Mouse (Mus musculus) midbrain, embryonic 10.5 days (tissue): Measurements from ENCODE around the gene Elmod3. TPM values are rescaled to one million over a fixed set of nuclear protein-coding genes. Genes with fewer than 3 reads are reported as not detected.
"Not testable (repeated sequence)": the region's sequence is repeated elsewhere in the genome, so short reads cannot be mapped to it uniquely, and the experiment has no call there.

ENCODE experiments used
- DNase-seq: peaks from one replicate; pipeline ENCODE4 v3.0.0-alpha.2; 2017; ENCODE audit warnings: low spot score
- H3K27ac ChIP-seq: fragments of 300-500 bp; sonication (generic); replicated peaks from 2 replicates; pipeline ENCODE4 v1.5.1; 2016; ENCODE audit warnings: mild to moderate bottlenecking
- H3K27me3 ChIP-seq: fragments of 300-500 bp; sonication (generic); 2 replicates; pipeline ENCODE4 v1.6.1; 2016; ENCODE audit warnings: low read depth, mild to moderate bottlenecking; ENCODE audit not compliant: poor library complexity, severe bottlenecking
- H3K36me3 ChIP-seq: fragments of 300-500 bp; sonication (generic); 2 replicates; pipeline ENCODE4 v1.6.1; 2016; ENCODE audit warnings: mild to moderate bottlenecking, moderate library complexity
- H3K4me1 ChIP-seq: fragments of 300-500 bp; sonication (generic); 2 replicates; pipeline ENCODE4 v1.6.1; 2016
- H3K4me3 ChIP-seq: fragments of 300-500 bp; sonication (generic); 2 replicates; pipeline ENCODE4 v1.5.1; 2016; ENCODE audit warnings: mild to moderate bottlenecking, moderate library complexity
- H3K9me3 ChIP-seq: fragments of 300-500 bp; sonication (generic); replicated peaks from 2 replicates; pipeline ENCODE4 v1.6.1; 2016; ENCODE audit warnings: mild to moderate bottlenecking
- WGBS: fragments of 180-500 bp; shearing (Covaris S2); methylation state at CpG from one replicate; pipeline ENCODE4 v1.1.7; 2016; 5-methylcytosine and 5-hydroxymethylcytosine counted together
- polyA plus RNA-seq: library from polyadenylated mRNA; unstranded; fragments of >200 nt; fragmentation: Nextera tagmentation; extraction: Ambion mirVana; gene quantifications from 2 replicates; pipeline ENCODE4 v1.2.1, GENCODE M21; 2016

The Elmod3 gene
- polyA plus RNA-seq, 1 experiment from 2014 or later: 14.2 TPM

DNA sequence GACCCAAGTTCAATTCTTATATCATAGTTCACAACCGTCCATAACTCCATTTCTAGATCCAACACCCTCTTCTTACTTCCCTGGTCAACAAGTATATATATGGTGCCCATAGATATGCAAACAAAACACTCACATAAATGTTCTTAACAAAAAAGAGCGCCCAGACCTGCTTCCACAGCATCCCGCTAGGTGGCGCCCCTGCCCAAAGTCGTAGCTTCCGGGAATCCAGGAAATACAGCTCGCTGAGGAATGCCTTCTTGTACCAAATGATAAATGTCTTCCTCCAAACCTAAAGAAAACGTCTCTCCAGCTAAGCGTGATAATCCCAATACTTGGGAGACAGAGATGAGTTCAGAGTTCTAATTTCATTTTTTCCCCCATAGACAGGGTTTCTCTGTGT, 63.0 kb downstream of the Elmod3 start:
- Histone ChIP-seq H3K27me3 (no peaks in the 10 kb centered on the region), H3K4me1 (peaks cover 31% of the 10 kb centered on the region), H3K9me3 (no peaks in the 10 kb centered on the region), H3K27ac (peak overlapping the region; percentile 61), H3K36me3 (no peaks in the 10 kb centered on the region), H3K4me3 (peak overlapping the region; percentile 36)
- DNase-seq: peak; percentile 79
- WGBS: 3% methylated on average over 9 of the region's 9 CpGs

DNA sequence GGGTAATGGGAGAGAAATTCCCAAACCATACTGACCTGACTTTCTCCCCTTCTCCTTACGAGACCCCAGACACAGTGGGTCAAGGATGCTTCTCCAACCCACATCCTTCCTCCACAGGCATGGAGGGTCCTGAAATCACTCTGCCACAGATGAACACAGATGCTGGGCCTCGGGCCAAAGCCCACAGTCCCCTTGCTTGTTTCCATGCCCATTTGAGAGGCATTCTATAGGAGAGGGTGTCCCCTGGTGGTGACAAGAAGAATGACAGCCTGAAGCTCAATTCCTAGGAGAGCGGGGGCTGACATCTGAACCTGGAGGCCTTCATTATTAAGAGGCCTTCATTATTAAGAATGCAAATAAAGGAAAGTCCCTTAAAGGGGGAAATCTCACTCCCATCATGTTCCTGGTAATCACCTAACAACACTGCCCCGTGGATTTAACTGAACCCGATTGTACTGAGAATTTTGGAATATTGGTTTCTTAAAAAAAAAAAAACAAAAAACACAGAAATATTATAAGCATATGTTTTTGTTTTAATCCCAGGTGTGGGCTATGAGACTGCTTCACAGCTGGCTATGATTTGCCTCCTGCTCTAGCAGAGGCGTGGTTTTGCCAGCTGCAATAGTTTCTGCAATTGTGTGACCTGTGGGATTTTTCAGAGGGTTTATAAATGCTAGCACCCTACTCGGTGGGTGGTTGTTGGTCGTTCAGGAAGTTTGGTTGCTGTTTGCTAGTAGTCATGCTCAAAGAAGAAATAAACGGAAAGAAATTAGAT, 64.0 kb downstream of the Elmod3 start:
- DNase-seq: peak; percentile 75
- no peaks in the 10 kb centered on the region for H3K36me3 ChIP-seq
- no peaks in the 10 kb centered on the region for H3K27me3 ChIP-seq
- H3K4me1 ChIP-seq: peaks cover 31% of the 10 kb centered on the region
- WGBS: 43% methylated on average over 9 of the region's 9 CpGs
- no peaks in the 10 kb centered on the region for H3K9me3 ChIP-seq
- peak overlapping the region; percentile 66 for H3K27ac ChIP-seq
- H3K4me3 ChIP-seq: no peak overlapping the region

DNA sequence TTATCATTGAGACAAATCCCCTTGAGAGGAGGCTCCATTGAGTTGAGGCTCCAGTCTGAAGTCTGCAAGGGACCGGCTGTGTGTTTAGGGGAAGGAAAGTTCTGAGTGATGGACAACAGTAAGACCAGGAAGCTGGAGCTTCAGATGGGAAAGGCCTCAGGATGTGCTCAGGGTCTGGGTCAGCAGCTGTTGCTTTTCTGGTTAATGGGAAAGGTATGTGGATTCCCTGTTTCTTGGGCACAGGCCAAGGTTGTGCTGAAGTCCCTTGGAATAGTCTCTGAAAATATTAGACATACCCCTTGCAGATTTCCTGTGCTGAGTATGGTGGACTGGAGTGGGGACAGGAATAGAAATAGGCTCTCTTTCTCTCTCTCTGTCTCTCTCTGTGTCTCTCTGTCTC, 64.7 kb downstream of the Elmod3 start:
- not testable (repeated sequence) for H3K4me3 ChIP-seq, H3K9me3 ChIP-seq, DNase-seq, H3K36me3 ChIP-seq, H3K27me3 ChIP-seq
- 44% methylated on average over 1 of the region's 1 CpGs for WGBS
- H3K4me1 ChIP-seq: peaks cover 26% of the 10 kb centered on the region
- H3K27ac ChIP-seq: peak overlapping the region; percentile 66; the same call in 1 of the 2 replicates

DNA sequence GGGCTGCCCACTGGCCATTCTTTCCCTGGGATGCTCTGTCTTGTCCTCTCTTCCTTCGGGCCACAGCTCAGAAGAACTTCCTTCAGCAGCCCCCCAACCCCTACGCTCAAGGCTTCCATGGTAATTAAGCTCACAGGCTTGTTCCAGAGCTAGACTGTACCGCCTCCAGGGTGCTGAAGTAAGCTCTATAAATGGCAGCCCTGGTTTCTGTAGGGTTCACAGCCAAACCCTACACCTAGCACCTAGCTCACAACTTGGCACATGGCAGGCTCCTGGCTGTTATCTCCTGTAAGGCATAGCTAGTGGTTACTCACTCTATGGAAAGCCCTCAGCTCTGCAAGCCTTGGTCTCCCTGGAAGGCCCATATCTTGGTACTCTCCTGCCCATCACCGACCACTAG, 65.6 kb downstream of the Elmod3 start:
- peak overlapping the region; percentile 63 for H3K27ac ChIP-seq

DNA sequence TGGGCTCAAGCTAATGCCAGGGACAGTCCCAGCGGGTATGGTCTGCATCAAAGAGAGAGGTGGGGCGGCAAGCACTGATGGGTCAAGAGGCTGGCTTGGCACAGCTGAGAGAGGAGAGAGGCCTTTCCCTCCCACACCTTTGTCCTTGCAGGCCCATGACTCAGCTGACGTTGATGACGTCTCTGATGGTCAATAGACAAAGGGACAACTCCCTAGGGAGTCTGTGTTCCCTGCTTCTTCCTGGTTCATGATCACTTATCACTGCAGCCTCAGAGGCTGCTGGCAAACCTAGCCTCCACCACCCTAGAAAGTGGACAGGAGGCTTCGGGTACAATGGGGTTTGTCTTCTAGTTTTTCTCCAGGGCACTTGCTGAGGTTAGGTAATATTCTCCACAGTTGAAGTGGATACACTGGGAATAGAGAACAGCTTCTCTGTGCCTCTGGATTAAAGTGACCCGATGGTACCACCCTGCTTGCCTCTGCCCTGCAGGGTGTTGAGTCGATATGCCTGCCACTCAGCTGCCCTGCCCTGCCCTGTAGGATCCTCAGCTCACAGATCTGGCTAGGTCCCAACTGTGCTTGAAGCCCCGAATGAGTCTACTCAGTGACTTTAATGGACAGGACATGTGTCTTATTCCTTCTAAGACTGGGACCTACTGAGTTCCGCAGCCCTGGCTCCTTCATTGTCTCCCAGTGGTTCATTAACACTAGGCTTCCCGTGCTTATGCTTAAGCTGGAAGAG, 69.6 kb downstream of the Elmod3 start:
- Histone ChIP-seq H3K27ac (no peak overlapping the region), H3K9me3 (no peaks in the 10 kb centered on the region), H3K27me3 (no peaks in the 10 kb centered on the region), H3K4me3 (no peak overlapping the region), H3K36me3 (no peaks in the 10 kb centered on the region), H3K4me1 (peaks cover 9% of the 10 kb centered on the region)
- no peak for DNase-seq
- 82% methylated on average over 10 of the region's 10 CpGs for WGBS

More for the DNA sequence above, 65.6 kb downstream of the Elmod3 start:
- Histone ChIP-seq H3K9me3 (no peaks in the 10 kb centered on the region), H3K27me3 (no peaks in the 10 kb centered on the region), H3K36me3 (no peaks in the 10 kb centered on the region), H3K4me3 (no peak overlapping the region), H3K4me1 (peaks cover 19% of the 10 kb centered on the region)
- 79% methylated on average over 4 of the region's 4 CpGs for WGBS
- no peak for DNase-seq

DNA sequence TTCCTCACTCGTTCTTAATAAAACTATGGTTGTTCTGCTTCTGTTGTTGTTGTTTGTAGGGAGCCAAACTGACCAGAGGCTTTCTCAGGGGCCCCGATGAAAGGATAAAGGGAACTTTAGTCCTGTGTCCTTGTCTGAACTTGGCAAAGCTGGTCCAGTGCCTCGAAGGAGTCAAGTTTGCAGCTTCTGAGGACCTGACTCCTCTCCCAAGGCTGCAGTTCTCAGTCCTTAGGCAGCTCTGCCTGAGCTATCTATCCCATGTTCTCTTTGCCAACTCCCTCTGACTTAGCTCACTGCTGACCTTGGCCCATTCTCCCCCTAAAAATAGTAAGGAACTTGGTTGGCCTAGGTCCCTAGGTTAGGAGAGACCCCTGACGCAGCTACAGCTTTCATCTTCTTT, 71.1 kb downstream of the Elmod3 start:
- Histone ChIP-seq H3K9me3 (no peaks in the 10 kb centered on the region), H3K4me1 (no peaks in the 10 kb centered on the region), H3K27ac (no peak overlapping the region), H3K27me3 (no peaks in the 10 kb centered on the region), H3K4me3 (no peak overlapping the region), H3K36me3 (no peaks in the 10 kb centered on the region)
- WGBS: 85% methylated on average over 4 of the region's 4 CpGs
- no peak for DNase-seq

DNA sequence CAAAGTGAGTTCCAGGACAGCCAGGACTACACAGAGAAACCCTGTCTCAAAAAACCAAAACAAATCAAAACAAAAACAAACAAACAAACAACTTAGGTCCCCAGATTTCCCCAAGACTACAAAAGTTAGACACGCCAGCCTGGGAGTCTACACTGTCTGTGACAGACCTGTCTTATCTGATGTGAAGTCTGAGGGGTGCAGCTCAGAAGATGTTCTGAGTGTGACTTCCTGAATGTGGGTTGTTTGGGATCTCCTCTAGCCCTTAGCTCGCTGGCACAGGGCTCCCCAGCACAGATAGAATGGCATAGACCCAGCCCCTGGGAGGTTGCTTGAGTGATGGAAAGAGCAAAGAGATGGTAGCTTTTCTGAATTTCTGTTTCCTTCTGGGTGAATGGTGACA, 74.1 kb downstream of the Elmod3 start:
- 88% methylated on average over 2 of the region's 2 CpGs for WGBS
- no peaks in the 10 kb centered on the region for H3K36me3 ChIP-seq
- H3K4me3 ChIP-seq: no peak overlapping the region
- DNase-seq: no peak
- peaks cover 24% of the 10 kb centered on the region for H3K4me1 ChIP-seq
- H3K9me3 ChIP-seq: no peaks in the 10 kb centered on the region
- H3K27me3 ChIP-seq: no peaks in the 10 kb centered on the region
- H3K27ac ChIP-seq: no peak overlapping the region

DNA sequence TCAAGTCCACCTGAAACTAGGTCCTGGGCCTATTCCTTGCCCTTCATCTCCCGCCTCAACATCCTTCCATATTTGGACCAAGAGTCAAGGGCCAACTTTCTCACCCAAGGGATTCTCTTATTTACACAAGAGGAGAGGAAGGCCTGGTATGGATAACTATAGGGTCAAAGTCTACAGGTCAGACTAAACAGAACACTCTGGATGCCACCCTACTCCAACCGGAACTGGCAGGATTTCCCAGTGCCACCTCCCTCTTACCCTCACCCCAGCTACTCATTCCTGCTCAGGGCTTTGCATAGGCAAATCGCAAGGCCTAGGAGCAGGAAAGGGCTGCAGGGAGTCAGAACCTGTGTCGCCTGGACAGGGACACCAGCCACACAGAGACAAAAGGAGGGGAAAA, 75.0 kb downstream of the Elmod3 start:
- H3K9me3 ChIP-seq: no peaks in the 10 kb centered on the region
- 67% methylated on average over 4 of the region's 4 CpGs for WGBS
- H3K27ac ChIP-seq: no peak overlapping the region
- DNase-seq: no peak
- H3K36me3 ChIP-seq: no peaks in the 10 kb centered on the region
- H3K4me3 ChIP-seq: no peak overlapping the region
- peaks cover 33% of the 10 kb centered on the region for H3K4me1 ChIP-seq
- no peaks in the 10 kb centered on the region for H3K27me3 ChIP-seq

DNA sequence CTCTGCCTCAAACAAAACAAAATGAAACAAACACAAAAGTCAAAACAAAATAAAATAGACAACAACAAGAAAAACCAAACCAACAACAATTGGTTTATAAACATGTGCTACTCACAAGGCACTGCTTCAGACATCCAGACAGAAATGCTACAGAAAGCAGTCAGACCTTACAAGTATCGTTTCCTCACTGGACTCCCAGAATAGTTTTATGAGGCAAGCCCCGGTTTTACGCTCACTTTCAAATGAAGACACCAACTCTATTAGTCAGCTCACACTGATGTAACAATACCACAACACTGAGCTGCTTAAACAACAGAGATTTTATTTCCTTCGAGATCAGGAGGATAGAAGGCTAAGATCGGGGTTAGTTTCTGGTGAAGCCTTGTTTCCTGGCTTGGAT, 75.9 kb downstream of the Elmod3 start:
- Histone ChIP-seq H3K36me3 (no peaks in the 10 kb centered on the region), H3K27ac (no peak overlapping the region), H3K9me3 (no peaks in the 10 kb centered on the region), H3K27me3 (no peaks in the 10 kb centered on the region), H3K4me3 (no peak overlapping the region), H3K4me1 (peaks cover 33% of the 10 kb centered on the region)
- no peak for DNase-seq
- 88% methylated on average over 5 of the region's 5 CpGs for WGBS

DNA sequence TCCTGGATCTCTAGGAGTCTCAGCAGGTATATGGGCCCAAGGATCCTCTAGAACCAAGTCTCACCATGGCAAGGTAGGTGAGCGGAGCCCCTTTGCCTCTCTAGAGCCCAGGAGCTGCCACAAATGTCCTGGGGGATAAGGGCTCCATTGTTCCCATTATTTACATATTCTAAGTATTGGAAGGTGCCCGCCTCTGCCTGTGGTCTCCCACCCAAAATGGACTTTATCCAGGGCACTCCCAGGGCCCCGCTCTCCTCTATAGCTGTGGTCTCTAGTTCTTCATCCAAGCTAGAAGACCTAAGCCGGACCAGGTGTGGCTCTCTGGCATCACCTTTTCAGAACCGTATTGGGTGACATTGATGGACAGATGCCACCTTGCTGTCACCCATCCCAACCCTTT, 76.6 kb downstream of the Elmod3 start, which contains the start of gene Sh2d6:
Sh2d6 (minus strand) TSS at position 101 of the 400 bp plus-strand sequence.
- no peak within 1 kb of the TSS for H3K4me3 ChIP-seq
- peak within 1 kb of the TSS; percentile 88 for H3K27ac ChIP-seq
- 91% methylated on average over 5 of the region's 5 CpGs for WGBS

DNA sequence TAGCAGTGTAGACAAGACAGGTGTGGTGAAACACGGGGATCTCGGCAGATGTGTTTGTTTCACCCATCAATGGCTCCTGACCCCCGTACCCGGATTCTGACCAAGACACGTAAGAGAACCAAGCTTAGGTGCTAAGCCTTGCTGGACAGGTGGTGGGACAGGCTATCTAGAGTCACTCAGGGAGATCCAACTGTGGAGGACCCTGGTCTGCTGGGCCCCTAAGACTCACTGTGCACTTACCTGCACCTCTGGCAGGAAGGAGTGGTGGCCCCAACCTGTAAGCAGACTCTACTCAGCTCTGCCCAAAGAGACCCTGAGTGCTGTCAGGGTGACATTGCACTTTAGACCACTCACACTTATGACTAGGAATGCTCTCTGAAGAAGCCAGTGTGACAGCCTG, 77.3 kb downstream of the Elmod3 start:
- DNase-seq: no peak
- Histone ChIP-seq H3K27ac (peak overlapping the region; percentile 88), H3K27me3 (no peaks in the 10 kb centered on the region), H3K36me3 (no peaks in the 10 kb centered on the region), H3K4me1 (peaks cover 33% of the 10 kb centered on the region), H3K4me3 (no peak overlapping the region), H3K9me3 (no peaks in the 10 kb centered on the region)
- WGBS: 90% methylated on average over 5 of the region's 5 CpGs

More for the DNA sequence above, 76.6 kb downstream of the Elmod3 start, which contains the start of gene Sh2d6:
- H3K4me1 ChIP-seq: peaks cover 33% of the 10 kb centered on the region
- no peaks in the 10 kb centered on the region for H3K9me3 ChIP-seq
- H3K36me3 ChIP-seq: no peaks in the 10 kb centered on the region
- H3K27me3 ChIP-seq: no peaks in the 10 kb centered on the region
- no peak for DNase-seq

DNA sequence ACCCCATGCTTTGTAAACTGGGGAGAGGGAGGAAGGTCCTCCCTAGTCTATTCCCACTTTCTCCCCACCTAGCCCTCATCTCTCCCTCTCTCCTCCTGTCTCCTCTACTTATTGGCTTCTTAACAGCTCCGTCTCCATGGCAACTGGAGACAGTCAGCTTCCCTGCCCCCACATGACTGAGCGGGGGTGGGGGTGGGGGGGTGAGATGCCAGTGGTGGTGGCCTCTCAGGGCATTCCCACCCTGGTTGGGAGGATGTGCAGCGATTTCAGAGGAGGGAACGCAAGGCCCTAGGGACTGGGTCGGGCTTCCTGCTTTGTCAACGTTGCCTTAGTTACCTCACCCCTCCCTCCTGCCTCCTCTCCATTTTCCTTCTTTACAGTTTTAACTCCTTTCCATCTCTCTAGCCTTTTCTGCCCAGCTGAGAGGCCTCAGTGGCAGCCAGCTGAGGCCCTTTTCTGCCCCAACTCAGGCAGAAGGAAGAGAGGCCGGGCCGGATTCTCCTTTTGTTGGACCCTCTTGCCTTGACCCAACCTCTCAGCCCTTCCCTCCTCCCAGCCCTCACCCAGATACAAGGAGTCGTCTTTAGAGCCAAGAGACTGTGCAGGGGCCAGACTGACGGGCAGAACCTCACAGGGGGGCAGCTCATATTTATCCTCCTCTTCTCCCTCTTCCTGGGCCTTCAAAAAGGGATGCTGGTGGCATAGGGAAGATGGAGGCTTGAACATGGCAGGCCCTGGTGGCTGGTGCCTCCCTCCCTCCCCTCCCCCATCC, 78.1 kb downstream of the Elmod3 start:
- Histone ChIP-seq H3K4me3 (peak overlapping the region; percentile 39), H3K9me3 (no peaks in the 10 kb centered on the region), H3K27ac (peak overlapping the region; percentile 88), H3K4me1 (peaks cover 33% of the 10 kb centered on the region), H3K36me3 (no peaks in the 10 kb centered on the region), H3K27me3 (no peaks in the 10 kb centered on the region)
- peak; percentile 80 for DNase-seq
- 8% methylated on average over 10 of the region's 10 CpGs for WGBS
